Mouse (Mus musculus): ENCODE data around the gene Cd164l2.

The Cd164l2 gene

DNA sequence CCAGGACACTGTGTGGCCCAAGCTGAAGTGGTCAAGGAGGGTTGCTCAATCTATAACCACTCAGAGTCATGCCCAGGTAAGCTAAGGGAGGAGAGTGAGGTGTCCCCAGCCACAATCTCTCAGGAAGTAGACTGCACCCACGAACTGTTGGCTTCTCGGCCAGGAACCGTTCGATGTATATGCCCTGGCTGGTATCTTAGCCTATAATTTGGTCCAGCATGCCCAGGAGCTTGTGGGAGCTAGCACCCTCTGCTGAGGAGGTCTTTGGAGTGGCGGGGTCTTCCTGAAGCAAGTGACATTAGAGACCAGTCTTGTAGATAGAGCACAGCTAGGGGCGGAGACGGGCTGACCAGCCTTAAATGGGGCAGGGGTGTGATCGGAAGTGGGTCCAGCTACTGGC is 9.8 kb downstream of the Cd164l2 start:
- no peak for DNase-seq (ENCODE audit: low spot score)

DNA sequence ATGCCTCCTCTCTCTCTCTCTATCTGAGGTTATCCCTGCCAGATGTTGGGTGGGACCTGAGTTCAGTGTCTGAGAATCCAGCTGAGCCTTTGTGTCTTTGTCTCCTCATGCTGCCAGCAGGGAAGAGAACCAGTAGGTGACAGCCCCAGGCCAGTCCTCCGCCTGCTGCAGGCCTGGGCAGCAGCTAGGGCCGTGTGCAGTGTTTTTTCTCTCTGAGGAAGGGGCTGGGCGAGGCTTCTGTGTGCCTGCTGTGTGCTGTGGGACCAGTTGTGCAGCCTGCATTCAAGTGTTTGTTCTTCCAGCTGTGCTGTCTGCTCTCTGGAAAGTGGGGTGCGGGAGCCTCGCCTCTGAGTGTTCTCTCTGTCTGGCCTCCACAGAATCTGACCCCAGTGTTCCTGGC is 11.9 kb downstream of the Cd164l2 start:
- DNase-seq (ENCODE audit: low spot score) = no peak

- DNase-seq (ENCODE audit: low spot score) = no peak
Measured at GRCm38 (mm10) chr4:133226073-133226472, 14.1 kb downstream of the Cd164l2 start.

DNA sequence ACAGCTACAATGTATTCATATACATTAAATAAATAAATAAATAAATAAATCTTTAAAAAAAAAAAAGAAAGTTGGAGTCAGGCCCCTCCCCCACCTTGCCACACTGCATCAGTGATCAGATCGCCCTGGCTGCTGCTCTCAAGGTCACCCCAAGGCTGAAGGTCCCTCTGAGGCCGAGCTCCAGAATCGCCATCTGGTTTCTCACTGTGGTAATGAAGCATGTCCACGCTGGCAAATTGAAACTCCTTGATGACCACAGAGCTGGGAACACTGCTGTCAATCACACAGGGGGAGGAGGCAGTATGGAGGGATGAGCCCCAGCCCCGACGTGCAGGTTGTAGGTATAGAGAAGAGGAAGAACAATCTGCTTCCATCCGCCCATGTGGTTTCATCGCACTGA is 15.7 kb downstream of the Cd164l2 start:
- no peak for DNase-seq (ENCODE audit: low spot score)

- no peak for DNase-seq (ENCODE audit: low spot score)
Measured at GRCm38 (mm10) chr4:133229582-133229981, 17.7 kb downstream of the Cd164l2 start.

DNA sequence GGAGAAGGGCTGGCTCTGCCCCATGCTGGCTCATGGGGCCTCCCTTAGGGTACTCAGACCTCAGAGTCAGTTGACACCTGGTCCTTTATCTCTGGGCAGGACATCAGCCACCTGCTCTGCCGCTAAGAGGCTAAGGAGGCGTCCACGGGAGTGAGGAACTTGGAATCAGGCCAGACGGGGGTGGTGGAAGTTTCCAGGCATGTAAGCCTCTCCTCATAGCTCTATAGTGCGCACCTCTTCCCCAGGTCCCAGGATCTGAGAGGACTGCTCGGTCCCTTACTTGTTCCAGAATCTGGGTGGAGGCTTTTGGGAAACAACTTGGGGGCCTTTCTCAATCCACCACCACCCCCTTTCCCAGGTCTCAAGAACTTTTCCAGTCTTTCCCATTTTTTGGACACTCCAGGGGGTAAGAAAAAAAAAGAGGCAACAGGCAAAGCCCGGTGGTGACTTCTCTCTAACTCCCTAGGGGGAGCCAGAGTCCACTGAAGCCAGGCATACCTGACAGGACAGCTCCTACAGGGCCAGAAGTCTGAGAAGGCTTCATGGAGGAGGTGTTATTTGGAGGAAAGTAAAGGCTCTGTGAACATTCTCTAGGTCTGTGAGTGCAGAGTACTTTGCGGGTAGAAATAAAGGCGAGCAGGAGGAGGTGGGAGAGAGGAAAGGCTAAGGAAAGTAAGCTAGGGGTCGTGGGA is 21.5 kb downstream of the Cd164l2 start:
- DNase-seq (ENCODE audit: low spot score) = no peak

DNA sequence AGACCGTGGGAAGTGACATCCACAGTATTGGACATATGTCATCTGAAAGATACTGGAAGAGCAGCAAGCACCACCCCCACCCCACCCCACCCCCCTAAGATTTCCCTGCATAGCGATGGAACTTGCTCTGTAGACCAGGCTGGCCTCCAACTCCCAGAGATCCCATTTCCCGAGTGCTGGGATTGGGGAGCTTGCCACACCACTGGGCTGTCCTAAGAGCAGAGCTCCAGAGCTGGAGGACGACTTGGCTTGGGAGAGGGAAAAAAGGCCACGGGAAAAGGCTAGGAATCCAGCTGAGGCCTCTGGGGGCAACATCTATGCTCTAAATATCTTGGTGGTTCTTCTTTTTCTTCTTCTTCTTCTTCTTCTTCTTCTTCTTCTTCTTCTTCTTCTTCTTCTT is 22.8 kb downstream of the Cd164l2 start:
- no peak for DNase-seq (ENCODE audit: low spot score)

DNA sequence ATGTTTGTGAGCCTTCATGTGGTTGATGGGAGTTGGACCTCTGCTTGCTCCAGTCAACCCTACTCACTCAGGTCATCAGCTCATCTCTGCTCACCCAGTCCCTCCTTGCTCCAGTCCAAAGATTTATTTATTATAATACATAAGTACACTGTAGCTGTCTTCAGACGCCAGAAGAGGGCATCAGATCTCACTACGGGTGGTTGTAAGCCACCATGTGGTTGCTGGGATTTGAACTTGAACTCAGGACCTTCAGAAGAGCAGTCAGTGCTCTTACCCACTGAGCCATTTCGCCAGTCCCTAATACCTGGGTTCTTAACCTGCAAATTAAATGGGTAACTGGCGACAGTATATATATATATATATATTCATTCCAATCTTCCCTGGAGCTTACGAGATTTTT is 23.5 kb downstream of the Cd164l2 start:
- no peak for DNase-seq (ENCODE audit: low spot score)

GRCm38 (mm10) chr4:133237911-133238310 is 26.0 kb downstream of the Cd164l2 start:
- no peak for DNase-seq (ENCODE audit: low spot score)

DNA sequence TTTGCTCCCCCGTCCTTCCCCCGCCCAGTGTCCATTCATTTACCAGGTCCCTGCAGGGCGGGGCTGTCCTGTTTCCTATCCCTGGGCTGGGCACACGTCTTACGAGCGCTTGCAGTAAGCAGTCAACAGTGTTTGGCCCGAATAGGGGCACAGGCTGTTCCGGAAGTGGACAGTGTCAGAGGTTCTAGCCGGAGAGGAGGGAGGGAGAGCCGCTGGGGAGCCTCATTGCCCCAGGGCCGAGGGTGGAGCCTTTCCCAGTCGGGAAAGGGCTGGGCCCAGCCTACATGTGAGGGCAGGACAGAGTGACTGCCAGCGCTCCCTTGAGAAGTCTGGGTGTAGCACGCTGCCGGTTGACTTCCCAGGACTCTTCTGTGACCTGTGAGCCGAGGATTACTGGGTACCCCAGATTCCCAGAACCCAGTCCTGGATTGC is 28.6 kb downstream of the Cd164l2 start, which contains the start of gene Map3k6:
Gene Map3k6 (plus strand): TSS at position 329 of the 432 bp plus-strand sequence.
- DNase-seq (ENCODE audit: low spot score) = peak; percentile 56

- DNase-seq (ENCODE audit: low spot score) = peak; percentile 92
Measured at GRCm38 (mm10) chr4:133240934-133241908, 29.3 kb downstream of the Cd164l2 start.

GRCm38 (mm10) chr4:133241910-133242309 is 30.0 kb downstream of the Cd164l2 start:
- DNase-seq (ENCODE audit: low spot score) = no peak

GRCm38 (mm10) chr4:133242710-133243109 is 30.8 kb downstream of the Cd164l2 start:
- no peak for DNase-seq (ENCODE audit: low spot score)

- no peak for DNase-seq (ENCODE audit: low spot score)
Measured at GRCm38 (mm10) chr4:133243538-133243937, 31.6 kb downstream of the Cd164l2 start.

DNA sequence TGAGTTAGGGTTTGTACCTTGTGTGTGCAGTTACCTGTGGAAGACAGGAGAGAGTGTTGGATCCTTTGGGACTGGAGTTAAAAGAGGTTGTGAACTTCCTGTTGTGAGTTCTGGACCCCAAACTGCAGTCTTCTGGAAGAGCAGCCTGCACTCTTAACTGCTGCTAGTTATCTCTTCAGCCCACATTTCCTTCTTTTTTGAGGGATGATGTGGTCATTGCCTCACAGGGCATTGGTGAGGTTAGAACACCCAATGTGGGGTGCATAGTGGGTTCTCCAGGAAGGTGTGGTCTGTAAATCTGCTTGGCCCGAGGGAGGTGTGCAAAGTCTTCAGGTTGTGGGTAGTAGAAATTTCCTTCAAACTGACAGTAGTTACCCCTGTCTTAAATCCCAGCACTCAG is 32.4 kb downstream of the Cd164l2 start:
- no peak for DNase-seq (ENCODE audit: low spot score)

DNA sequence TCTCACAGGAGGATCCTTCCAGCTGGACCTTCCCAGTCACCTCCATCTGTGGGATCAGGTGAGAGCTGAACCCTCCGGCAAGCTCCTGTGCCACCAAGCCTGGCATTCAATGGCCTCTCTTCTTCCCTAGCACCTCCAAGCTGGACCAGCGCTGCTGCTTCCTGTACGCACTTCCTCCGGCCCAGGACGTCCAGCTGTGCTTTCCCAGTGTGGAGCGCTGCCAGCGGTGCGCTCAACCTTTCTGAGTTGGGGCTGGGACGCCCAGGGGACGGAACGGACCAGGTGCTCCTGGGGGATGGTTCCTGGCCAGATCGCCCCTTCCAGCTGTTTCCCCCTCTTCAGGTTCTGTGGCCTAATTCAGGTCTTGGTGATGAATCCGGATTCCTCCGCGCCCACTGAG is 35.1 kb downstream of the Cd164l2 start:
- DNase-seq (ENCODE audit: low spot score) = no peak

DNA sequence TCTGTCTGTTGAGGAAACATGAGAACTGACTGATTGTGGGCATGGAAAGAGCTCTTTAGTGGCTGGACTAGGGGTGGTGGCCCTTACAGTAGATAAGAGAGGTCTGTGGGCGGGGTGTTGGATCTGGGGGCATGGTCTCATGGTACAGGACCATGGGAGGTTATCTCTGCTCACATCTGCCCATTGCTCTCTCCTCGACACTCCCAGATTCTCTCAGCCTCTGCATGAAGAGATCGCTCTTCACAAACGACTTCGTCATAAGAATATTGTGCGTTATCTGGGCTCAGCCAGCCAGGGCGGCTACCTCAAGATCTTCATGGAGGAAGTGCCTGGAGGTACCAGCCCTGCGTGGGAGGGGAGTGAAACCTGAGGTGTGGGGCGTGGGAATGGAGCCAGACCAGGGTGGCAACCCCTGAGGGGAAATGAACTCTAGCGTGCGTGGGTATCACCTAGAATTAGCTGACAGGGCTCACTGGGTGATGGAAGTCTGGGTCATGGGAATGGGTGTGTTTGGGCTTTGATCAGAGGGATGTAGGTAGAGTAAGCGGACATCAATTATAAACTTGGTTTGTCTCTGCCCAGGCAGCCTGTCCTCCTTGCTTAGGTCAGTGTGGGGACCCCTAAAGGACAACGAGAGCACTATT is 36.0 kb downstream of the Cd164l2 start:
- DNase-seq (ENCODE audit: low spot score) = no peak

GRCm38 (mm10) chr4:133250609-133251008 is 38.7 kb downstream of the Cd164l2 start:
- DNase-seq (ENCODE audit: low spot score) = peak; percentile 84

GRCm38 (mm10) chr4:133251214-133251613 is 39.3 kb downstream of the Cd164l2 start:
- no peak for DNase-seq (ENCODE audit: low spot score)

GRCm38 (mm10) chr4:133252089-133252488 is 40.2 kb downstream of the Cd164l2 start:
- DNase-seq (ENCODE audit: low spot score) = no peak

DNA sequence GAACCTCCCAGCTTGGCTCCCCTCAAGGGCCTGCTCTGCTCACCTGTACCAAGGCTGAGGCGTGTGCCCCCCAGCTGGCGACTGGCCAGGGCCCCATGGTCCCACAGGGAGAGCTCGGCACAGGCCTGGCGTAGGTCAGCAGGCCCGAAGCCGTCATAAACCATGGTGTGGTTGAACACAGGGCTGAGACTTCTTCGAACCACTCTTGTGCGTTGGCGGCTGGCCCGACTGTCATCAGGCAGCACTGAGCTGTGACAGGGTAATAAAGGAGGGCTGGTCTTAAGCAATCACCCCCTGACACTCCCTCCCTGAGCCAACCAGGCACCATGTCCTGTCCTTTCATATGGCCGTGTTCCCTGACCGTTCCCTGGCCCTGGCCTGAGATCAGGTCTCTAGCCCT is 41.5 kb downstream of the Cd164l2 start:
- no peak for DNase-seq (ENCODE audit: low spot score)

GRCm38 (mm10) chr4:133255392-133255791 is 43.5 kb downstream of the Cd164l2 start:
- DNase-seq (ENCODE audit: low spot score) = no peak

GRCm38 (mm10) chr4:133256820-133257219 is 44.9 kb downstream of the Cd164l2 start:
- no peak for DNase-seq (ENCODE audit: low spot score)

All from ovary, postnatal 14 days (tissue).